Comparison of ENCODE assay signal across 12 mouse cellular contexts in the genomic region with DNA sequence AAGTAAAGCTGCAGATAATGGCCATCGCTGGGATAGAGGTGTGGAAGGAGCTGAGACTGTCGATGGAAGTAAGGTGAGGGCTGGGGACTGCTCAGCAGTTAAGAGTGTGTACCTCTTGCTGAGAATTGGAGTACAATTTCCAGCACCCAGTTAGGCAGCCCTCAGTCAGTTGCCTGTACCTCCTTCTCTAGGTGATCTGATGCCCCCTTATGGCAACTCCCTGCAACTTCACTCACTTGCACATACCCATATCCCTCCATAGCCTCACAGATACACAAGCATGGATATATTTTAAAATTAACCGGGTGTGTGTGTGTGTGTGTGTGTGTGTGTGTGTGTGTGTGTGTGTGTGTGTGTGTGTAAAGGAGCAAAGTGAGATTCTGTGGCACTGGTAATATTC. TPM values are rescaled to one million over a fixed set of nuclear protein-coding genes. Genes with fewer than 3 reads are reported as not detected.
DNase-seq lines count a peak whose midpoint lies in the region; ATAC-seq and TF ChIP-seq lines count a peak whose summit lies in the region.
"Had no signal": no experiment of that assay in that cellular context is flagged by ENCODE, and none has a peak within 500 bp of the region (broad histone marks: within the 10 kb centered on the region; RNA-seq: fewer than 3 reads in every experiment).

No protein-coding gene starts in this region.

- no peaks in the 10 kb centered on the region for H3K4me1 ChIP-seq in heart, postnatal 0 days (ENCODE audit: control insufficient read depth, insufficient read depth)
- H3K4me1 ChIP-seq in thymus, adult 2 months (replicated peaks; ENCODE audit: control insufficient read depth, insufficient read depth, low read length), result no peaks in the 10 kb centered on the region
- no peaks in the 10 kb centered on the region for H3K4me1 ChIP-seq in liver, embryonic 13.5 days (replicated peaks)
- H3K4me1 ChIP-seq: embryonic facial prominence, embryonic 15.5 days had no signal

- no peaks in the 10 kb centered on the region for H3K36me3 ChIP-seq in heart, postnatal 0 days (replicated peaks; ENCODE audit: control insufficient read depth, insufficient read depth, low read length)
- H3K36me3 ChIP-seq in thymus, adult 2 months (ENCODE audit: control insufficient read depth, insufficient read depth, low read length), result no peaks in the 10 kb centered on the region
- H3K36me3 ChIP-seq in liver, embryonic 13.5 days, result no peaks in the 10 kb centered on the region
- H3K36me3 ChIP-seq: embryonic facial prominence, embryonic 15.5 days had no signal

- ATAC-seq in heart, postnatal 0 days (ENCODE audit: insufficient read depth, low read depth), result no peak
- ATAC-seq in liver, embryonic 13.5 days (ENCODE audit: low read depth), result no peak

- no peak for TF ChIP-seq EP300 in heart, postnatal 0 days (IDR thresholded peaks at IDR 0.05; ENCODE audit: low read depth)

- 73% methylated on average over 3 of the region's 3 CpGs for WGBS in heart, postnatal 0 days
- WGBS in thymus, adult 2 months, result 97% methylated on average over 3 of the region's 3 CpGs
- 55% methylated on average over 3 of the region's 3 CpGs for WGBS in liver, embryonic 13.5 days (ENCODE audit: insufficient replicate concordance)

- H3K27ac ChIP-seq in heart, postnatal 0 days (ENCODE audit: low read depth), result no peak overlapping the region
- H3K27ac ChIP-seq in thymus, adult 2 months (ENCODE audit: control insufficient read depth, insufficient read depth, low read length), result no peak overlapping the region
- no peak overlapping the region for H3K27ac ChIP-seq in liver, embryonic 13.5 days
- H3K27ac ChIP-seq: embryonic facial prominence, embryonic 15.5 days; hindbrain, embryonic 14.5 days; left cerebral cortex, adult 2 months had no signal

- no peaks in the 10 kb centered on the region for H3K27me3 ChIP-seq in heart, postnatal 0 days (ENCODE audit: control insufficient read depth, insufficient read depth, low read length)
- no peaks in the 10 kb centered on the region for H3K27me3 ChIP-seq in thymus, adult 2 months (ENCODE audit: control insufficient read depth, insufficient read depth, low read length)
- no peaks in the 10 kb centered on the region for H3K27me3 ChIP-seq in liver, embryonic 13.5 days
- H3K27me3 ChIP-seq: embryonic facial prominence, embryonic 15.5 days had no signal

- peak; percentile 17 for TF ChIP-seq CTCF in heart, postnatal 0 days (IDR thresholded peaks at IDR 0.05; ENCODE audit: low read depth)
- no peak for TF ChIP-seq CTCF in thymus, adult 2 months (IDR thresholded peaks at IDR 0.05; ENCODE audit: borderline replicate concordance, control insufficient read depth, extremely low read depth, insufficient read depth, low read length, poor library complexity)

- DNase-seq in heart, postnatal 0 days (ENCODE audit: low spot score), result no peak
- no peak for DNase-seq in heart, adult 8-10 months (ENCODE audit: low spot score)
- DNase-seq in thymus, adult 2 months, result peak; percentile 8
- DNase-seq in thymus, adult 18-20 months, result no peak
- DNase-seq in liver, embryonic 13.5 days, result peak; percentile 20
- no peak for DNase-seq in ovary, adult 18-20 months (ENCODE audit: low spot score)
- DNase-seq in cerebellum, postnatal 25 days, result no peak
- no peak for DNase-seq in cerebellum, adult 18-20 months
- DNase-seq: gastrocnemius, postnatal 25 days had no signal

- TF ChIP-seq POLR2A in thymus, adult 2 months (IDR thresholded peaks at IDR 0.05; ENCODE audit: control insufficient read depth, extremely low read depth, insufficient read depth, low read length, poor library complexity), result no peak

- H3K9ac ChIP-seq in heart, postnatal 0 days (replicated peaks; ENCODE audit: low read depth, low read length), result no peak overlapping the region
- no peak overlapping the region for H3K9ac ChIP-seq in liver, embryonic 13.5 days
- H3K9ac ChIP-seq: embryonic facial prominence, embryonic 15.5 days; hindbrain, embryonic 14.5 days had no signal

- H3K4me3 ChIP-seq in heart, postnatal 0 days (ENCODE audit: low read depth, low read length), result no peak overlapping the region
- no peak overlapping the region for H3K4me3 ChIP-seq in thymus, adult 2 months (ENCODE audit: control insufficient read depth, insufficient read depth, low read length)
- H3K4me3 ChIP-seq in liver, embryonic 13.5 days (replicated peaks), result no peak overlapping the region
- H3K4me3 ChIP-seq: embryonic facial prominence, embryonic 15.5 days; left cerebral cortex, adult 2 months had no signal

- H3K9me3 ChIP-seq in heart, postnatal 0 days (replicated peaks; ENCODE audit: control insufficient read depth, low read length), result no peaks in the 10 kb centered on the region
- no peaks in the 10 kb centered on the region for H3K9me3 ChIP-seq in liver, embryonic 13.5 days (replicated peaks)
- H3K9me3 ChIP-seq: embryonic facial prominence, embryonic 15.5 days had no signal

- H3K4me2 ChIP-seq in heart, postnatal 0 days (ENCODE audit: low read depth, low read length), result no peak overlapping the region
- H3K4me2 ChIP-seq in liver, embryonic 13.5 days, result no peak overlapping the region
- H3K4me2 ChIP-seq: embryonic facial prominence, embryonic 15.5 days; hindbrain, embryonic 14.5 days had no signal

RNA-seq across cellular contexts. Expression of a gene that starts 34.8 kb away (rescaled TPM):
- 7.2 TPM in 2 replicates for total RNA-seq in heart, postnatal 0 days (2014; rRNA removed; ENCODE audit: low replicate concordance)
- 1.7 and 2.0 TPM in 2 replicates for polyA plus RNA-seq in heart, postnatal 0 days (2015; fragmentation: Nextera tagmentation; extraction: Ambion mirVana)
- total RNA-seq in heart, adult 8-10 months (2022), result 10 to 100 TPM; 11.5 to 12.9 (median 12.0) TPM
- polyA plus RNA-seq in thymus, adult 2 months (2012; rRNA removed), result 16.1 and 17.4 TPM in 2 replicates
- 2.0 TPM in 2 replicates for polyA plus RNA-seq in liver, embryonic 13.5 days (2015; fragmentation: Nextera tagmentation; extraction: Ambion mirVana)

RNA-seq across cellular contexts. Expression of a gene that starts 35.1 kb away (rescaled TPM):
- not detected in 2 replicates for total RNA-seq in heart, postnatal 0 days (2014; rRNA removed; ENCODE audit: low replicate concordance)
- 0.03 and 0.18 TPM in 2 replicates for polyA plus RNA-seq in heart, postnatal 0 days (2015; fragmentation: Nextera tagmentation; extraction: Ambion mirVana)
- total RNA-seq in heart, adult 8-10 months (2022), result 1 to 10 TPM in 1 of 4 experiments, under 1 TPM in 3; 0.13 to 1.4 (median 0.55) TPM
- 0.08 and 0.15 TPM in 2 replicates for polyA plus RNA-seq in thymus, adult 2 months (2012; rRNA removed)
- polyA plus RNA-seq in liver, embryonic 13.5 days (2015; fragmentation: Nextera tagmentation; extraction: Ambion mirVana), result 0.35 and 0.38 TPM in 2 replicates

RNA-seq across cellular contexts. Expression of a gene that starts 35.2 kb away (rescaled TPM):
- 81.1 and 82.3 TPM in 2 replicates for total RNA-seq in heart, postnatal 0 days (2014; rRNA removed; ENCODE audit: low replicate concordance)
- polyA plus RNA-seq in heart, postnatal 0 days (2015; fragmentation: Nextera tagmentation; extraction: Ambion mirVana), result 51.1 and 53.3 TPM in 2 replicates
- 10 to 100 TPM; 84.3 to 96.9 (median 85.1) TPM for total RNA-seq in heart, adult 8-10 months (2022)
- 78.5 and 86.2 TPM in 2 replicates for polyA plus RNA-seq in thymus, adult 2 months (2012; rRNA removed)
- 47.3 and 54.2 TPM in 2 replicates for polyA plus RNA-seq in liver, embryonic 13.5 days (2015; fragmentation: Nextera tagmentation; extraction: Ambion mirVana)

Comparison
In these comparisons a context has a peak if more than half of its experiments do, and no peak if none do; other contexts are left out.
1. DNase-seq: peak in thymus, adult 2 months (single experiment) and liver, embryonic 13.5 days (single experiment); none in heart, postnatal 0 days (single experiment), heart, adult 8-10 months (single experiment), thymus, adult 18-20 months (0 of 2), ovary, adult 18-20 months (single experiment), cerebellum, postnatal 25 days (0 of 2) and cerebellum, adult 18-20 months (0 of 2).